Mouse (Mus musculus) adrenal gland, adult 8-10 months (tissue): ENCODE results near the gene Epha5. TPM values are rescaled to one million over a fixed set of nuclear protein-coding genes. Genes with fewer than 3 reads are reported as not detected.

Experiments
- DNase-seq: peaks from one replicate; pipeline ENCODE4 v3.0.0; 2022
- total RNA-seq, 4 experiments: library from RNA; stranded (reverse); gene quantifications; 2 replicates each; pipeline ENCODE4 v1.2.4; 2022

The Epha5 gene
- 1 to 10 TPM; 4.3 to 7.3 (median 5.6) TPM for total RNA-seq

DNA sequence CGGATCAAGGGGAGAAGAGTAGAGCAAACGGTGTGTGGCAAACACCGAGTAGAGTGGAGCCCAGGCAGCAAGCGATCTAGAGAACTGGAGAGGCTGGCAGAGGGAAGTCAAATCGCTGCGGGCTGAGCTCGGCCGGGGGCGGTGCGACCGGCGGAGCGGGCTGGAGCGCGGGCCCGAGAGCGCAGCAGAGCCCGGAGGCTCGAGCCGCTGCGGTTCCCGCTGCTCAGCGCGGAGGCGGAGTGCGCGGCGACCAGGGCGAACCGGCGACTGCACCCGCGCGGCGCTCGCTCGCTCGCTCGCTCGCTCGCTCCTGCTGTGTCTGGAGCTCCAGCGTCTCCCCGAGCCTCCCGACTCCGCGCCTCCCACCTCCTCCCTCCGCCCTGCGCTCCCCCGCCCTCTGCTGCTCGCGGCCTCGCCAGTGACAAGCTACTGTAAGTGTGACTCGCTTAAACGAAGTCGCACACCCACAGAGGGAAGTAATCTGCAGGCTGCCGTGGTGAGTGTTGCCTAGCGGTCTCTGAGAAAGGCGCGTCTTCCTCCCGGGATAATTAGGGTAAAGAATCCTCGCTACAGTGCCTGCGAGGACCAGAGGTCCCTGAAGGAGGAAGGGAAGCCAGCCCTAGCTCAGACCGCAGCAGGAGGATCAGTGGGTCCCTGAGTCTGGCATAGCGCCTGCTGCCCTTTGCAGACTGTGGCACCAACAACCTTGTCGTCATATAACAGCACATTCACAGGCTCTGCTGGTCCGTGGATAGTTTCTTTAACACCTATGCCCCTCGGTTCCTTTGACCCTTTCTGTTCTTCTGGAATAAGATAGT, at the start of gene Epha5:
TSS of gene Epha5 (minus strand) at position 321 of the 818 bp plus-strand sequence.
- peak; percentile 31 for DNase-seq

- DNase-seq = no peak
These were observed 39.0 kb upstream of the Epha5 start for GRCm38 (mm10) chr5:84456216-84456615.

GRCm38 (mm10) chr5:84454641-84455040, 37.5 kb upstream of the Epha5 start:
- DNase-seq = no peak

GRCm38 (mm10) chr5:84453839-84454238, 36.7 kb upstream of the Epha5 start:
- no peak for DNase-seq

- DNase-seq = no peak
These were observed 23.1 kb upstream of the Epha5 start for GRCm38 (mm10) chr5:84440232-84440631.

- DNase-seq = no peak
These were observed 991 bp downstream of the Epha5 start for GRCm38 (mm10) chr5:84415961-84416821.

DNA sequence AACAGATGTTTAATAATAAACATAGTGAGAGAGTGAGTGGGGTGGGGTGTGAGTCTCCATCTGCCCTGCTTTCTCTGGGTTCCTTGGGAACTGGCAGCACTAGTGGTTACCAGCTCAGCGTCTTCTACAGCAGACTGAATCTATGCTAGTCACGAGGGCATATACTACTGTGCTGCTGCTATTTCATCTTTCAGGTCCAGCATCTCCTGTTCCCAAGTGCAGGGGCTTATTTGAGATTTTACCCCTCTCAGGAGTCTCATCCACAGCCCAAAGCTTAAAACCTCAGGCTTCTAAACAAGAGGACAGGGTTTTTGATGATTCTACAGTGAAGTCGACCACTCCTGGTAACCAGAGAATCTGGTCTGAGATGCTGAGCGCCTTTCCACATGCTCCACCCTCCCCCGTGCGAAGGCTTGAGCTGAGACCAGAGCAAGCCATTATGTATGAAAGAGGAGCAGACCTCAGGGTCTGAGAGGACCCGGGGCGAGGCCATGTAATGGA, 2.2 kb downstream of the Epha5 start:
- no peak for DNase-seq

DNA sequence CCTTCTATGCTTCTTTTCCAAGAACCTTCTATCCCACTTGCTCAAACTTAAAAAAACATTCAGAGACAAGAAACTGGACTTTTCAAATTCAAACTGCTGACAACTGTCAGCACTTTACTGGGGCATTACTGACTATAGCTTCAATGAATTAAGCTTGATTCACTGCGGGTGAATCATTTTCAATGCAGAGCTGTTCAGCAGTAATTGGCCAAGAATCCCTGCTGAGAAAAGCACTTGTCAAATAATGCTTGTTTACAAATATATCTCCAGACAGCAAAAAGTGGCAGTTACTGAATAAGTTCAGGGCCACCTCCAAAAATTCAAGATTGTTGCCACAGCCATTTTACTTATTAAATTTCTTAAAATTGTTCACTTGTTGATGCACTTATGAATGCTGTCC, 4.2 kb downstream of the Epha5 start:
- DNase-seq = no peak

- no peak for DNase-seq
These were observed 8.8 kb downstream of the Epha5 start for GRCm38 (mm10) chr5:84408370-84408769.

DNA sequence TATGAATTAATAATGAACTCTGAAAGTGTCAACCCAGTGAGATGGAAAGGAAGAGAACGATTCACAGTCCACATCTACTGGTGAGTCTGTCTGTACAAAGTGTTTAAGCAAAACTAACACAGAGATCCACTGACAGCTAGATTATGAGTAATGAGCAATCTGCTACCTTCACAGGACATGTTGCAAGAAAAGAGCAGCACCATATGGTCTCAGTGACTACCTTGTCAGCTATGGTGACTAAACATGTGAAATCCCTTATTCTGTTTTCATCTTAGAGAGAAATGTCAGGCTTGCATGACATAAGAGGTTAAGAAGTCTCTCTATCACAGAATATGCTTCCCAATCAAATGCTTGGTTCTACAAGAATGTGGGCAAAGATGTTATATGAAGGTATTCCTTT, 20.1 kb downstream of the Epha5 start:
- no peak for DNase-seq

DNA sequence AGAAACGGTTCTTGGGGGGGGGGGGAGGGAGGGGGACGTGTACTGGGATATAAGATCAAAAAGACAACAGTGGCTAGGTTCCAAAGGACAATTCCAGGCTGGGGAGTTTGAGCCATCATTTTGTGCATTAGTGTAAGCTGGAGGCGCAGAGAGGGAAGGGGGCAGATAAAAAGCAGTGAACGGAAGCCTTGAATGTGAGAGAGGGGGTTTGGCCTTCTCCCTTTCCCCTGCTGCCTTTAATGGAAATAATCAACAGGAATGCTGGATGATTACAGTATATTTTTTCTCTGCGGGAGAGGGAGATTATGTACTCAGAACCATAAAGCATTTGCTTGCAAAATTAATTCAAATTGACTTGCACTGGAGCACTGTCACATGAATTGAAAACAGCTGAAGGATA, 51.8 kb downstream of the Epha5 start:
- DNase-seq = no peak

DNA sequence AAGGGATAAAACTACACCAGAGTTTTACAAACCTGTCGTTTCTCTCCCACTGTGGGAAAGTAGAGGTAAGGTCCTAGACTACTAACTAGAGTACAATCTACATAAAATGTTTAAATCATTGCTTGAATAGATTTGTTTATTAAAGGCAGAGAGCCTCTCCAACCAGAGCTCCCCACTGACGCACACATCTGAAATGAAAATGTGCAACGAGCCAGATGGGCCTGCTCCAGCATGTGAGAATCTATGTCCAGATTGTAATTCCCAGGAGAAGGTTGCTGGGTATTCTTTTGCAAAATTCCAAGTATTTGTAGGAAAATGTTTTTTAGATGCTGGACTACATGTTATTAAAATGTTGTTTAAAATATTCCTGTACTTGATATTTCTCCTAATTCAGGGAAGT, 57.8 kb downstream of the Epha5 start:
- DNase-seq = no peak

DNA sequence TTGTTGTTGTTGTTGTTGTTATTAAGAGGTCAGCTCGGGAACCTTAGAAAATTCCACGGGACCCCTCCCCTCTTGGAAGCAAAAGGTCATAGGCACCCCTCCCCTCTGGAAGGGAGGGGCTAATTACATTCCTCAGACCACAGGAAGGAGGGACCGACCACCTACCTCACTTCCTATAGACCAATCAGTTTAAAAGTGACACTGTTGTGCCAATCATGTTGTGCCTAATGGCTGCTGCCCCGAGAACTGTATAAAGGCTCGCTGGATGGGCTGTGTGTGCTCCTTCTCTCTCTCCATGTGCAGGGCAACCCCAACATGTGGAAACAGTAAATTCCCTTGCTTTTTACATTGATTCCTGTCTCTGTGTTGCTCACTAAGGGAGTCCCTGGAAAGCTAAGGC, 64.1 kb downstream of the Epha5 start:
- no peak for DNase-seq

DNA sequence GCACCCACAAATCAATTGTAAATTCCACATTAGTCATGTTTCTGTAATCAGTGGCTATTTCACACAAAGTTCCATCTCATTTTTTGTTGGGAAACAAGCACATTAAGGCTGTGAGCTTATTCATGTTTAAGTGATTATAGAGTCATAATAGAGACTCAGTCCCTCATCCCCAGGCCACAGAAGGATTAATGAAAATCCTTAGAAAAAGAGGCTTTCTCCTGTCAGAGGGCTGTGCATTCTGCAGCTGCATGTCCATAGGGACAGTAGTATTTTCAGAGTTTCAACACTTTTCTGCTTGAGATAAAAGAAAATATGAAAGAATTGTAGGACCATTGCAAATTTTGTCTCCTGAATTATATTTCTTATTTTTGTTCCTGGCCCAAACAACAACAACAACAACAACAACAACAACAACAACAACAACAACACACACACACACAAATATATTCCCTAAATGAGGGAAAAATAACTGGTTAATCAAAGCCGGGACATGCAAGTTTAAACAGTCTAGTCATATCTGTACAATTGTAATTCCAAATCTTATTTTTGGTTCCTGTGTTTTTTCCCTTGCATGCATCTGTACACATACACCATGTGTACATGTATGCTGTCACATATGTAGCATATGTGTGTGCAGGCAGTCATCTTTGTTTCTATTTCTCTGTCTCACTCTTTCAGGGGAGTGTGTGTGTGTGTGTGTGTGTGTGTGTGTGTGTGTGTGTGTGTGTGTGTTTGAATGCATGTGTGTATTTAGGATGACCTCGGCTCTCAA, 70.3 kb downstream of the Epha5 start:
- DNase-seq = no peak

DNA sequence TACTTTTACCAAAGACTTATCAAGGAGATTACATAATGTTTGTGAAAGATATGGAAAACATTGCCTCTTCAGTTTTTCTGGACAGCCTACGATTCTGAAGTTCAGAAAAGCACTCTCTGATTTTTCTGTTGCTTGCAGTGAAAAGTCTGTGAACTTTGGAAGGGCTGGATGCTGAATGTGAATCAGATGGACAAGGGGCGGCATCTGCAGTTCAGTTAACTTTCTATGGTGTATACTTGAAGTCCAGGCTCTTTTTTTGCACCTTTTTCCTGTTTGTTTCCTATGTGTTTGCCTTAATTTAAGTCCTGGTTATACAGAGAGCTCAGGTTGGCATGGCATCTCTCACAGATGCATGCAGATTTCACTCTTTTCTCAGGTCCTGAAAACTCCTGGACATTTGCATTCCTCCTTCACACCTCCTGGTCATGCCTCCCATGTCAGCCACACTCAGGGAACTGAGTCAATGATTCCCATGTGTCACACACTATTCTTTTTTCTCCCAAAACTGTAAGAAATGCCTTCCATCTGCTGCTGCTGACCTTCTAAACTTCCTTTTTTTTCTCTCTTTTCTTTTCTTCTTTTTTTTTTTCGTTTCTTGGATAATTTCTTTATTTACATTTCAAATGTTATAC, 81.2 kb downstream of the Epha5 start:
- no peak for DNase-seq

- DNase-seq = no peak
These were observed 82.7 kb downstream of the Epha5 start for GRCm38 (mm10) chr5:84334481-84334880.

DNA sequence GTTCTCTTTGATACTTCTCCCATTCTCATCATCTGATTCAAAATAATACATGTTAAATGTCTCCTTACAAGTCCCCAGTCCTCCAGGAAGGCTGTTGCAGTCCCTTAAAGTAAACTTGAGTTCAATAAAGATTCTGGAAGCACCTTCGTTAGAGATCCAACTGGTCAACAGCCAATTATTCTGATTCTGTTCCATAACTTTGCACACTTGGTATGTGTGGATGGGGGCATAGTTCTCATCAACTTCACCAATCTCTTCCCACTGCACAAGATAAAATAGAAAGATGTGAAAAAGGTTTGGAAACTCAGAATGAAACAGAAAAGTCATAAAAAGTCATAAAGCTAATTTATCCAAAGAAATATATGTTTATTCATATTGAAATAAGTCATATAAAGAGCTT, 85.6 kb downstream of the Epha5 start:
- no peak for DNase-seq

GRCm38 (mm10) chr5:84320553-84320952, 96.6 kb downstream of the Epha5 start:
- DNase-seq = no peak

DNA sequence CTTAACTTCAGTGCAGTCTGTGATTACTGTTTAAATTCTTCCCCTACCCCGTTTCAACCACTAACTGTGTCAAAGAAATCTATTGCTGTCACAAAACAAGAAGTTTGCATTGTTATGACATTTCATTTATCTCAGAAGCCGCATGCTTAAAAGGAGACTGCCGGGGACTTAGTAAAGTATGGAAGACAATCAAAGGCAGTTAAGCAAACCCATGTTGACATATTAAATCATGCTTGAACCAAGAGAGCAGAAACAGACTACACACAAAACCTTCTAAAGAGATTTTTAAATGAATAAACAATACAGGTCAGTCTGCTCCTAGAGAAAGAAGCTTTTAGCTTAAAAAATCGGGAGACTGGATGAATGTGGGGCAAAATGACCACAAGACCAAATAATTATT, 97.0 kb downstream of the Epha5 start:
- no peak for DNase-seq

GRCm38 (mm10) chr5:84318814-84319340, 98.3 kb downstream of the Epha5 start:
- no peak for DNase-seq

DNA sequence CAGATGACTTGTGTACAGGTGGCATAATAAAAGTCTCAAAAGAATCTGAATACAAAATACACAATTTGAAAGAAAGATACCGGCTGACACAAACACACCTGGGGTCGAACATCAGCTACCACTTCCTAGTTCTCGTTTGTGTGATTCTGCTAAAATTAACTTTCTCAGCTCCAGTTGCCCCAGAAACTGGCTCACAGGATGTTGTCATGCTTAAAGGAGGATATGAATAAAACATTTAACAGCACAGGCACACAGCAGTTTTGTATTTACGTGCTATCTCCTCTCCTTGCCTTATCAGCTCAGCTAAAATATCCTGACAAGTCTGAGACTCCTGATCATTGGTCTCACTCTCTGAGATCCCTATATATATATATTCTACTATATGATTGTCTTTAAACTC, 99.3 kb downstream of the Epha5 start:
- no peak for DNase-seq

GRCm38 (mm10) chr5:84313619-84314018, 103.6 kb downstream of the Epha5 start:
- DNase-seq = no peak
